Mouse (Mus musculus) limb, embryonic 15.5 days (tissue): Measurements from ENCODE around the gene Zfp3. TPM values are rescaled to one million over a fixed set of nuclear protein-coding genes. Genes with fewer than 3 reads are reported as not detected.

ENCODE experiments used
- ATAC-seq: fragments of 200-750 bp; cut with Nextera tagmentation; 2 replicates; pipeline ENCODE4 v1.8.0; 2017; ENCODE audit warnings: low read depth, moderate TSS enrichment; ENCODE audit not compliant: insufficient number of reproducible peaks, low FRiP score, low TSS enrichment
- H3K27ac ChIP-seq: fragments of 300-500 bp; sonication (generic); 2 replicates; pipeline ENCODE4 v1.5.1; 2015; ENCODE audit warnings: moderate library complexity, mild to moderate bottlenecking, inconsistent platforms
- H3K27me3 ChIP-seq: fragments of 300-500 bp; sonication (generic); 2 replicates; pipeline ENCODE4 v1.6.1; 2015; ENCODE audit warnings: inconsistent platforms
- H3K36me3 ChIP-seq: fragments of 300-500 bp; sonication (generic); 2 replicates; pipeline ENCODE4 v1.6.1; 2015; ENCODE audit warnings: inconsistent platforms
- H3K4me1 ChIP-seq: fragments of 300-500 bp; sonication (generic); 2 replicates; pipeline ENCODE4 v1.6.1; 2015; ENCODE audit warnings: inconsistent platforms
- H3K4me2 ChIP-seq: fragments of 300-500 bp; sonication (generic); 2 replicates; pipeline ENCODE4 v1.6.1; 2015; ENCODE audit warnings: mild to moderate bottlenecking, inconsistent platforms
- H3K4me3 ChIP-seq: fragments of 300-500 bp; sonication (generic); 2 replicates; pipeline ENCODE4 v1.5.1; 2015; ENCODE audit warnings: mild to moderate bottlenecking, inconsistent platforms
- H3K9ac ChIP-seq: fragments of 300-500 bp; sonication (generic); 2 replicates; pipeline ENCODE4 v1.6.1; 2015; ENCODE audit warnings: inconsistent platforms
- H3K9me3 ChIP-seq: fragments of 300-500 bp; sonication (generic); 2 replicates; pipeline ENCODE4 v1.6.1; 2016; ENCODE audit warnings: inconsistent platforms
- WGBS: fragments of 180-500 bp; shearing (Covaris S2); methylation state at CpG from one replicate; pipeline ENCODE4 v1.1.7; 2015; 5-methylcytosine and 5-hydroxymethylcytosine counted together
- polyA plus RNA-seq: library from polyadenylated mRNA; unstranded; fragments of >200 nt; fragmentation: Nextera tagmentation; extraction: Ambion mirVana; gene quantifications from 2 replicates; pipeline ENCODE4 v1.2.1, GENCODE M21; 2015

Zfp3 gene
- polyA plus RNA-seq, 1 experiment from 2014 or later, result 7.3 TPM

DNA sequence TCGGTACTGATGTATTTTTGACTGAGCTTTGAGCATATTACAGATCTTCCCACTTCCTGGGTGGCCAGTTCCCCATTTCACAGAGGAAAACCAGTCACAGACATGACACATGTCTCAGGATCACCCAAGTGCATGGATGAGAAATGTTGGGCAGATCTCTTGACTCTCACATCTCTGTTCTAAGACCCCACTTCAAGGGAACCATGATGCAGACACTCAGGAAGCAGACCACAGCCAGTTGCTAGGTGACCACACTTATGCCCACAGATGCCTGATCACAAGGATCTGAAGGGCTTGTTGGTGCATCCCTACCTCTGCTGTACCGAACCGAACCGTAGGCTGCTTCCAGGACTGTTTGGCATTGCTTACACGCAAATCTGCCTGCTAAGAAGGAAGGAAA lies 27.7 kb downstream of the Zfp3 start:
- Histone ChIP-seq H3K4me3 (no peak overlapping the region), H3K4me1 (no peaks in the 10 kb centered on the region), H3K9me3 (no peaks in the 10 kb centered on the region), H3K36me3 (no peaks in the 10 kb centered on the region), H3K9ac (no peak overlapping the region), H3K27me3 (no peaks in the 10 kb centered on the region), H3K27ac (no peak overlapping the region), H3K4me2 (no peak overlapping the region)
- ATAC-seq, result no peak
- 77% methylated on average over 5 of the region's 5 CpGs for WGBS

DNA sequence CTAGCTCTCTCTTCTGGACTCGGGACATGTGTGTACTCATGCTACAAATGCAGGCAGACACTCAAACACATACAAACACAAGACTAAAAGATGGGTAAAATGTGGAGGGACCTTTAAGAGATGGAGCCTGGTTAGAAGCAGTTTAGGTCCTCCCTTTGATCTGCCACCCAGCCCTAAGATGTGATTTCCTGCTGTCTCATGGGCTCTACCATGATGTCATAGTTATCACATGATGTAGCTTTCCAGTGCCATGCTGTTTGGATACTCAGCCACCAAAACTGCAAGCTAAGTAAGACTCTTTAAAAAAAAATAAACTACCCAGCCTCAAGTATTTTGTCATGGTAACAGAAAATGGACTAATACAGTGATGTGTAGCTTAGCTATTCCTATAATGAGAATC lies 28.4 kb downstream of the Zfp3 start:
- no peaks in the 10 kb centered on the region for H3K36me3 ChIP-seq
- no peak overlapping the region for H3K27ac ChIP-seq
- H3K9ac ChIP-seq, result no peak overlapping the region
- H3K9me3 ChIP-seq, result no peaks in the 10 kb centered on the region
- no peaks in the 10 kb centered on the region for H3K27me3 ChIP-seq
- no peak overlapping the region for H3K4me2 ChIP-seq
- no peaks in the 10 kb centered on the region for H3K4me1 ChIP-seq
- no peak overlapping the region for H3K4me3 ChIP-seq
- WGBS, result 88% methylated on average over 1 of the region's 1 CpGs
- no peak for ATAC-seq

DNA sequence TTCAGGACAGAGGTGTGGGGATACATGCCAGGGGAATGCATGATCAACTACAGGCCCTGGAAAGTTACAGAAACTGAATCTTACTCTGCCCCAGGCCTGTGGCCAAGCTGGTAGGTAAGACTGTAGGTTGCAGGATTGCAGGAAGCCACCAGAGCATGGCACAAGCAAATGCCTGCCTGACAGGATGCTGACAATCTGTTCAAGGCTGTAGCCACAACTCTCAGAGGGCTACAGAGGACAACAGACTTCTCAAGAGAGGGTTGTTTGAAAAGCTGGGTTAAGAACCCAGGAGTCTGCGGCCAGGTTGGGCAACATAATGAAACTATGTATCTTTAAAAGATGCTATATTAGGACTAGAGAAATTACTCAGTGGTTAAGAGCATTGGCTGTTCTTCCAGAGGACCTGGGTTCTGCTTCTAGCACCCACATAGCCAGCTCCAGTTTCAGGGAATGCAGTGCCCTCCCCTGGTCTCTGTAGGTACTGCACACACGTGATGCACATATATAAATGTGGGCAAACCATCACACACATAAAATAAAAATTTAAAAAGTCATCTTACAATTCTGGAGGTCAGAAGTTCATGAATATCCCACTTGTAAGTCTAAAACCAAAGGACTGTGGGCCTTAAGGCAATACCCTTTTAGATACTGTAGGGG lies 38.3 kb downstream of the Zfp3 start:
- no peaks in the 10 kb centered on the region for H3K9me3 ChIP-seq
- H3K27ac ChIP-seq, result no peak overlapping the region
- no peaks in the 10 kb centered on the region for H3K36me3 ChIP-seq
- ATAC-seq, result no peak
- no peaks in the 10 kb centered on the region for H3K27me3 ChIP-seq
- no peaks in the 10 kb centered on the region for H3K4me1 ChIP-seq
- H3K4me2 ChIP-seq, result no peak overlapping the region
- no peak overlapping the region for H3K9ac ChIP-seq
- 87% methylated on average over 2 of the region's 2 CpGs for WGBS
- no peak overlapping the region for H3K4me3 ChIP-seq

DNA sequence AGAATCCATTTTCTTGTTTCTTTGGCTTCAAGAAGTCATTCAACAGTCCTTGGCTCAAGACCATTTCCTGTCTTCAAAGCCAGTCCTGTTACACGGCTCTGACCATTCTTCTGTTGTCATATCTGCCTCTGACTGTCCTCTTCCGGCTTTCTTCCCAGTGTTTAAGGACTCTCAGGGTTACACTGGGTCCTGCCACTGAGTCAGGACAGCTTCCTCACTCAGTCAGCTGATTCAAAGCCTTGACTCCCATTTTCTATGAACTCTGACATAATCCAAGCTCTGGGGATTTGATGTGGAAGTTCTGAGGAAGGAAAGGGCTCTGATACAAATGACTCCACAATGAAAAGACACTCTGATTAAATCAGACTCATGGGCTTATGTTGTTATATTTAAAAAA lies 38.9 kb downstream of the Zfp3 start:
- no peaks in the 10 kb centered on the region for H3K27me3 ChIP-seq
- ATAC-seq, result no peak
- WGBS, result 70% methylated on average over 2 of the region's 2 CpGs
- H3K4me3 ChIP-seq, result no peak overlapping the region
- H3K4me1 ChIP-seq, result no peaks in the 10 kb centered on the region
- no peaks in the 10 kb centered on the region for H3K36me3 ChIP-seq
- no peak overlapping the region for H3K4me2 ChIP-seq
- H3K9me3 ChIP-seq, result no peaks in the 10 kb centered on the region
- no peak overlapping the region for H3K27ac ChIP-seq
- H3K9ac ChIP-seq, result no peak overlapping the region

DNA sequence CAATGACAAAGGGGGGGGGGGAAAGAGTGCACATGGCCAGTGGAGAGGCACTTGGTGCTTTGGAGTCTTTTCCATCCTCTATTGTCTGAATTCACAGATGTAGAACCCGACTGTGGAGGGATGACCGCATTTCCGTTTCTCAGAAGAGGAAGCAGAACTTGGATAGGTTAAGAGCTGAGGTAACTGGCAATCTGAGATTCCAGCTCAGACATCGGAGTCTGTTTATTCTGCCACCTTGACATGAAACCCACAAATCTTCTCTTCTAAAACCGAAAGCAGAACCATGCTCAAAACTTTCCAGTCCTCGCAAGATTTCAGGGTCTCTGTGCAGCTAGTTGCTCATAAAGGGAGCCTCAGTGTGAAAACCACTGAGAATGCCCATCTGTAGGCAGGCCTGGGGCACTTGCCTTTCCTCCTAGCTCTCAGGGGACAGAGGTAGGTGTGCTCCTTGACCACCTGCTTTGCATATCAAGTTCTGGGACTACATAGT lies 39.7 kb downstream of the Zfp3 start:
- H3K9me3 ChIP-seq, result no peaks in the 10 kb centered on the region
- H3K4me2 ChIP-seq, result no peak overlapping the region
- H3K27me3 ChIP-seq, result no peaks in the 10 kb centered on the region
- H3K4me1 ChIP-seq, result no peaks in the 10 kb centered on the region
- no peak overlapping the region for H3K27ac ChIP-seq
- no peaks in the 10 kb centered on the region for H3K36me3 ChIP-seq
- no peak overlapping the region for H3K4me3 ChIP-seq
- no peak for ATAC-seq
- WGBS, result 78% methylated on average over 6 of the region's 6 CpGs
- H3K9ac ChIP-seq, result no peak overlapping the region

DNA sequence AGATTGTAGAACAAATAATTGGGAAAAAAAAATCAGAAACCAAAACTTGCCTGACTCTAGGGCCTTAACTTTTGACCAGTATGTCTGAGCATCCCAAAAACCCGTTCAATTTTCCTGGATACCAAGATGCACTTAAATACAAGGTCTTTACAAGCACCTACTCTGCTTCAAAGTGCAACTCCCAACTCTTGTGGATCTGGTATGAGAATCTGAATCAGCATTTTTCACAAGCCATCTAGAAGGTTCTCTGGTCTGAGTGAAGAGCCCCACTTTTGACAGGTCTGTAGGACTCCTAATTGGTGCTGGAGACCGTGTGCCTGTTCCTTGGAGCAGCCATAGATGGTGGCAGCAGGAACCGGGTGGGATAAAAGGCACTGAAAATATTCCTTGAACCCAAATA lies 40.4 kb downstream of the Zfp3 start:
- no peak for ATAC-seq
- Histone ChIP-seq H3K4me2 (no peak overlapping the region), H3K4me1 (no peaks in the 10 kb centered on the region), H3K9me3 (no peaks in the 10 kb centered on the region), H3K27me3 (no peaks in the 10 kb centered on the region), H3K36me3 (no peaks in the 10 kb centered on the region), H3K4me3 (no peak overlapping the region), H3K9ac (no peak overlapping the region), H3K27ac (no peak overlapping the region)
- 76% methylated on average over 3 of the region's 3 CpGs for WGBS

DNA sequence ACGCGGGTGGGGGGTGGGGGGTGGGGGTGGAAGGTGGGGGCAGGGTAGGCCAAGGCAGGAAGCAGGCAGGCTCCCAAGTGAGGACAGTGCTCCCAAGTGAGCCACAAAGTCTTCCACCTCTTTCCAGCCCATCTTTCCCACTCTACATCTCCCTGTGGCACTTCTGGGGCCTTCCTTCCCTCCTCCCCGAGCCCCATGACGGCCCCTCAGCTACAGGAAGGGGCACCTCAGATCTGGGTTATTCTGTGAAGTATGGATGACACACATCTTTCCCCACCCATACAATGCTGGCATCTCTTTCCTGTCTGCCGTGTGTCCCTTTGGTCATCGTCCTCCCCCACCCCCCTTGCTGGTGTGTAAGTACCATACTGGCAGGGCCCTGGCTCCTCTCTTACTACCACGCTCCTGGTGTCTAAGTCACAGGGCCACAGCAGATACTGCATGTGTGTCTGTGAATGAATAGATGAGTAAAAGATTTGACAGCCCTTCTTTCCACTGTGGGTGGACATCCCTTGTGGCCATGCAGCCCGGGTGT lies 41.7 kb downstream of the Zfp3 start:
- WGBS, result 80% methylated on average over 8 of the region's 8 CpGs

DNA sequence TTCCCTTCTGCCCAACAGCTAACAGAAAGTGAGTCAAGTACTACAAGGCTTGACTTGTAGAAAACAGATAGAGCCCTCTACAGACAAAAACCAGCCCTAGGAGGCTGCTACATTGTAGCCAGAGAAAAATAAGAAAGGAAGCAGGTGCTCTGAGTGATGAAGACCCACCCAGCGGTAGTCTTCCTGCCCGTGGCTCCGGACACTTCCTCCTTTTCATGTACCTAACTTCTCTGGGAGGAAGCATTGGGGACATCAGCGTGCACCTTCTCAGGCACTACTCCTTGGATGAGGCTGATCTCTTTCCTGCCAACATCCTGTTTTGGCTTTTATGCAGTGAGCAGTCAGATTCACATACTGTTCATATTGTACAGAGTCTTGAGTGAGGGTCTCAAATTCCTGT lies 42.7 kb downstream of the Zfp3 start:
- WGBS, result 82% methylated on average over 4 of the region's 4 CpGs
- no peak overlapping the region for H3K4me2 ChIP-seq
- H3K4me3 ChIP-seq, result no peak overlapping the region

More for the DNA sequence above, 41.7 kb downstream of the Zfp3 start:
- no peak for ATAC-seq
- Histone ChIP-seq H3K4me1 (no peaks in the 10 kb centered on the region), H3K4me3 (no peak overlapping the region), H3K27me3 (no peaks in the 10 kb centered on the region), H3K9me3 (no peaks in the 10 kb centered on the region), H3K36me3 (no peaks in the 10 kb centered on the region), H3K9ac (no peak overlapping the region), H3K27ac (no peak overlapping the region), H3K4me2 (no peak overlapping the region)

DNA sequence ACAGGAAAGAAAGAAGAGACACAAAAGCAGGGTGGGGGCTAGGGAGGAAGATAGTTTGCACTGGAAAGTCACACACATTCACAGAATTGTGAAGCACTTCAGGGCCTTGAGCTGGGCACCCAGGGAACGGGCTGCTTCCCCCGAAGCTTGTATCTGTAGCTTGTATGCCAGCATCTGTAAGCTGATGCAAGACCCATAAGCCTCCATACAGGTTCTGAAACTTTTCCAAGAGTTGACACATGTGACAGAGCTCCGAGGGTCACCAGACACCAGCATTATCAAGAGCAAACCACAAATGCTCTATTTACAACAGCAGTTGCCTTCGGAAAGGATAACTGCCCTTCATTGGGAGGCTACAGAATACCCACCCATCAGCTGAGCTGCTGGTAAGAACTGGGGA lies 43.6 kb downstream of the Zfp3 start:
- no peak for ATAC-seq
- H3K4me1 ChIP-seq, result no peaks in the 10 kb centered on the region

More for the DNA sequence above, 42.7 kb downstream of the Zfp3 start:
- Histone ChIP-seq H3K9ac (no peak overlapping the region), H3K27ac (no peak overlapping the region), H3K4me1 (no peaks in the 10 kb centered on the region), H3K9me3 (no peaks in the 10 kb centered on the region), H3K27me3 (no peaks in the 10 kb centered on the region), H3K36me3 (no peaks in the 10 kb centered on the region)
- no peak for ATAC-seq

DNA sequence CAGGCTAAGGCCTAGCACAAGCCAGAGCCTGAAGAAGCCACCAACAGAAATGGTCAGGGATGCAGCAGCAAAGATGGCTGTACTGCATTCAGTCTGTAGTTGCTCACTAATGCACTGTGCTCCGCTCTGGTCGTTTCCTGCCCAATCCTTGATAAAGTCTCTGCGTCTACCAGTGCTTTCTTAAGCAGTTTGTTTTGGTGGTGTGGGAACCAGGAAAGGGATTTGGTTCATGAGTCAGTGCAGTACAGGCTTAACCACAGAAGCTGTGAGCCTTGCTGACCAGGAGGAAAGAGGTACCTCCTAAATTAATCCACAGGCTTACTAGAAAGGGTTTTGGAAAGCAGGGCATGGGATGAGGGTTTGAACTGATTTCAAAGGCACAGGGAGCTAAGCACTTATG lies 44.1 kb downstream of the Zfp3 start:
- Histone ChIP-seq H3K36me3 (no peaks in the 10 kb centered on the region), H3K4me3 (no peak overlapping the region), H3K4me2 (no peak overlapping the region), H3K4me1 (no peaks in the 10 kb centered on the region), H3K27me3 (0 out of 2 replicates have a peak, but pooled peaks cover 5% of the 10 kb centered on the region), H3K9ac (no peak overlapping the region), H3K9me3 (no peaks in the 10 kb centered on the region), H3K27ac (no peak overlapping the region)
- WGBS, result 62% methylated on average over 3 of the region's 3 CpGs
- ATAC-seq, result no peak

More for the DNA sequence above, 43.6 kb downstream of the Zfp3 start:
- Histone ChIP-seq H3K27ac (no peak overlapping the region), H3K9me3 (no peaks in the 10 kb centered on the region), H3K36me3 (no peaks in the 10 kb centered on the region), H3K4me2 (no peak overlapping the region), H3K9ac (no peak overlapping the region), H3K4me3 (no peak overlapping the region), H3K27me3 (0 out of 2 replicates have a peak, but pooled peaks cover 5% of the 10 kb centered on the region)
- WGBS, result 83% methylated on average over 4 of the region's 4 CpGs

DNA sequence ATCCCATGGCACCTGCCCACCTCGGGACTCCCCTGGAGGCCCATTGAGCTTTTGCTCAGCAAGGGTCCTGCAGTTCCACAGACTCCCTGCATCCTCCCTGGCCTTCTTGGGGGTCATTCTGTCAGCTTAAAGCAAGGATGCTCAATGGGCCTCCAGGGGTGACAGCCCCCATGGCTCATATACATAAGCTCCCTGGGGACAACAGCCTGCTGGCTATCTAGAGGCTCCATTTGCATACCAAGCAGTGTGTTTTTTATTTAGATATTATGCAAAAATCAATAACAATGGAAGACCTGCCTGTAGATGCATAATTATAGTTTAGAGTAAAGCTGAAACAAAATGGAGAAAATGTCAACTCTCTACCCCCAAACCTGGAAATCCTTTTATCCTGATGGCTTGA lies 45.0 kb downstream of the Zfp3 start:
- 21% methylated on average over 1 of the region's 1 CpGs for WGBS
- Histone ChIP-seq H3K27ac (no peak overlapping the region), H3K4me3 (no peak overlapping the region), H3K9me3 (no peaks in the 10 kb centered on the region), H3K9ac (no peak overlapping the region), H3K4me2 (no peak overlapping the region), H3K27me3 (0 out of 2 replicates have a peak, but pooled peaks cover 5% of the 10 kb centered on the region), H3K36me3 (no peaks in the 10 kb centered on the region), H3K4me1 (no peaks in the 10 kb centered on the region)
- no peak for ATAC-seq

DNA sequence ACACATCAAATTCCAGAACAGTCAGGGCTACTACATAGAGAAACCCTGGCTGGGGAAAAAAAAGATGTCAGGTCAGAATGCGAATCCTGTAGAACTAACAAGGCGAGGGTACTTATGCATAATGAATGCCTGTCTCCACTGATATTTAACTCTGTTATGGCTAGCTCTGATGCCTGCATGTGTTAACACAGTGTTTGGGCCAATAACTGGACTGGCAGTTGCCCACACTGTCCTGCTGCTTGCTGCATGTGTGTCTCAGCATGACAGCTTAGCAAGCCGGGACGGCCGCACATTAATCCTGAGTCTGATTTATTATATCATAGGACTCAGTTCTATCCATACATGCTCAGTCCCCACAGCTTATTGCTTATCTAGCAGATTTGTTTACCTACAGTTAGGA lies 47.0 kb downstream of the Zfp3 start:
- Histone ChIP-seq H3K4me1 (no peaks in the 10 kb centered on the region), H3K36me3 (no peaks in the 10 kb centered on the region), H3K9me3 (no peaks in the 10 kb centered on the region), H3K27me3 (0 out of 2 replicates have a peak, but pooled peaks cover 5% of the 10 kb centered on the region), H3K9ac (no peak overlapping the region), H3K4me3 (no peak overlapping the region), H3K4me2 (no peak overlapping the region), H3K27ac (no peak overlapping the region)
- 79% methylated on average over 5 of the region's 5 CpGs for WGBS
- ATAC-seq, result no peak
